In genomic region chr2:155236362-155236992, GRCm38 (mm10) we compare ENCODE assay signal across 8 mouse cellular contexts. TPM values are rescaled to one million over a fixed set of nuclear protein-coding genes. Genes with fewer than 3 reads are reported as not detected.
DNase-seq lines count a peak whose midpoint lies in the region; ATAC-seq lines count a peak whose summit lies in the region.

Gene Dynlrb1, plus strand, starts transcription at chr2:155236533.

- DNase-seq in adipocyte (ENCODE audit: low spot score), result peak; percentile 99
- peak; percentile 99 for DNase-seq in embryo, embryonic 10 days (ENCODE audit: low spot score)
- peak; percentile 99 for DNase-seq in gastrocnemius, postnatal 10 days
- peak; percentile 98 for DNase-seq in induced T-regulatory cell, adult 2 months (ENCODE audit: low read depth)
- DNase-seq in left cerebral cortex, adult 9 months (ENCODE audit: low spot score in 2 of 2), result peak; percentile 90 to 99
- peak; percentile 99 for DNase-seq in right cerebral cortex, postnatal 14 days
- DNase-seq in urinary bladder, postnatal 36 days (ENCODE audit: low spot score in 2 of 2), result peak; percentile 99 to 100

- peak; percentile 96 for ATAC-seq in megakaryocyte progenitor cell, adult 5-6 weeks (replicated peaks; ENCODE audit: poor library complexity)

RNA-seq across cellular contexts. Expression of gene Dynlrb1, which starts in this region (rescaled TPM):
- total RNA-seq in gastrocnemius, postnatal 10 days (2021), result 100 to 1,000 TPM; 155 to 156 TPM
- 378 and 407 TPM in 2 replicates for total RNA-seq in megakaryocyte progenitor cell, adult 5-6 weeks (2015)
- 230 and 257 TPM in 2 replicates for total RNA-seq in megakaryocyte progenitor cell, adult 5-6 weeks (2017)

Comparison
In these comparisons a context has a peak if more than half of its experiments do, and no peak if none do; other contexts are left out.
1. Peak in every context shown above with its lines: DNase-seq and ATAC-seq.